Mouse (Mus musculus): ENCODE results near the gene Myt1l. TPM values are rescaled to one million over a fixed set of nuclear protein-coding genes. Genes with fewer than 3 reads are reported as not detected.

Gene Myt1l
- polyA plus RNA-seq, 1 experiment from 2014 or later = 96.6 TPM

DNA sequence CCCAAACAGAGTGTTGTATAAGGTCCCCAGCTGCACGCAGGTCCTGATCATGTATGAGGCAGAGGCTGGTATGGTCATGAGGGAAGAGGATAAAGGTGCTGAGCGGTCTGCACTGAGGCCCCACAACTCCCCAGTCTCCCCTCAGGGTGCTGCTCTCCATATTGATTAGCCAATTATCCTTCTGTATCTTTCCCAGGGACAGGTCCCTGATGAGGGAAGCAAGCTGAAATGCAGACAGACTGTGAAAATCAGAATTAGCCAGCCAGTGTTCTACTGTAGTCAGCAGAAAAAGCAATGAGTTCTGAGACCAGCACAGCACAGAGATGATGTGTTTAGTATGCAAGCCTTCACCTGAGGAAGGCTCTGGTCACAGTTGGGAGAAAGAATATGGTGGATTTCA, 287.9 kb downstream of the Myt1l start:
- Histone ChIP-seq H3K36me3 (ENCODE audit: control insufficient read depth, insufficient read depth, low read length) (peaks cover 19% of the 10 kb centered on the region), H3K4me3 (ENCODE audit: low read depth, low read length) (no peak overlapping the region), H3K27me3 (replicated peaks; ENCODE audit: control insufficient read depth, insufficient read depth, low read length) (no peaks in the 10 kb centered on the region), H3K27ac (ENCODE audit: low read depth, low read length) (peak overlapping the region; percentile 40; the same call in 1 of the 2 replicates), H3K9me3 (replicated peaks; ENCODE audit: control insufficient read depth, low read length) (no peaks in the 10 kb centered on the region), H3K9ac (ENCODE audit: low read length) (peak overlapping the region; percentile 13; the same call in 1 of the 2 replicates), H3K4me1 (ENCODE audit: control insufficient read depth, insufficient read depth, low read length) (peaks cover 5% of the 10 kb centered on the region; the same call in 1 of the 2 replicates), H3K4me2 (ENCODE audit: low read length) (no peak overlapping the region)
- peak; percentile 8 for DNase-seq (ENCODE audit: low spot score)
- ATAC-seq = no peak
- WGBS = 65% methylated on average over 2 of the region's 2 CpGs

DNA sequence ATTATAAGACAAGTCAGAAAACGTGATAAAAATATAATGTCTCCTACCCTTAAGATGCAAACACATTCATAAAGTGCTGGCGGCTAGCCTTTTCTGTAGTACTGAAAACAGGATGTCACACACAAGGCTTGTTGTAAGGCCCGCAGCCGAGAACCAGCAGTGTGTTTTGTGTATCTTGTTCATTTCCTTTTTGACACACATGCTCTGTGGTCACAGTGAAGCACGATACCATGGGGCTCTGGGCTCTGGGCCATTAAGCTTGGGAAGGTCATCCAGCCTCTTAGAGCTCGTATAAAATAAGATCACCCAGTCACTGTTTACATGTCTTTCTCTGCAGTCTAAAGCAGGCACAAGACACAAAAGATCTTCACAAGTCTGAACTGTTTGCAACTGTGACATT, 288.6 kb downstream of the Myt1l start:
- peaks cover 19% of the 10 kb centered on the region for H3K36me3 ChIP-seq (ENCODE audit: control insufficient read depth, insufficient read depth, low read length)
- H3K4me3 ChIP-seq (ENCODE audit: low read depth, low read length) = no peak overlapping the region
- H3K27ac ChIP-seq (ENCODE audit: low read depth, low read length) = peak overlapping the region; percentile 30; the same call in 1 of the 2 replicates
- H3K9me3 ChIP-seq (replicated peaks; ENCODE audit: control insufficient read depth, low read length) = no peaks in the 10 kb centered on the region
- WGBS = 67% methylated on average over 6 of the region's 6 CpGs
- peaks cover 9% of the 10 kb centered on the region; the same call in 1 of the 2 replicates for H3K4me1 ChIP-seq (ENCODE audit: control insufficient read depth, insufficient read depth, low read length)
- H3K4me2 ChIP-seq (ENCODE audit: low read length) = no peak overlapping the region
- ATAC-seq (no peak), DNase-seq (ENCODE audit: low spot score) (no peak)
- H3K9ac ChIP-seq (ENCODE audit: low read length) = no peak overlapping the region
- no peaks in the 10 kb centered on the region for H3K27me3 ChIP-seq (replicated peaks; ENCODE audit: control insufficient read depth, insufficient read depth, low read length)

DNA sequence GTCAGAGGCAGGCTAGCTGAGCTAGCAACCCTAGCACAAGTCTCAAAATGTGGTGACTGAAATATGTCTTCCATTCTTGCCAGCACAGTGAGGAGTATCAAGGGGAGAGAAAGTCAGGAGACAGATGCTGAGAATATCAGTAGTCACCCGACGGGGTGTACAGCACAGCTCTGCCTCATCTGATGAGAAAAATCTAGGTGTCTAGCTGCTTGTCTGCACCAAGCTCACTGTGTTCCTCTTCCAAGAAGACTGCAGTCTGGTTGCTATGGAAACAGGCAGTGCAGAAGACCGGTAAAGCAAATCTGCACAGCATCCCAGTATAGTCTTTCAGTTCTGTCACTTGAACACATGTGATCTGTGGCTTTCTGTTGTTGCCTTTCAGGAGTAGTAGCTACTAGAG, 294.0 kb downstream of the Myt1l start:
- Histone ChIP-seq H3K36me3 (ENCODE audit: control insufficient read depth, insufficient read depth, low read length) (peaks cover 4% of the 10 kb centered on the region), H3K4me3 (ENCODE audit: low read depth, low read length) (no peak overlapping the region), H3K4me2 (ENCODE audit: low read length) (no peak overlapping the region), H3K9ac (ENCODE audit: low read length) (no peak overlapping the region), H3K4me1 (ENCODE audit: control insufficient read depth, insufficient read depth, low read length) (peaks cover 24% of the 10 kb centered on the region), H3K27me3 (replicated peaks; ENCODE audit: control insufficient read depth, insufficient read depth, low read length) (no peaks in the 10 kb centered on the region), H3K9me3 (replicated peaks; ENCODE audit: control insufficient read depth, low read length) (no peaks in the 10 kb centered on the region), H3K27ac (ENCODE audit: low read depth, low read length) (peak overlapping the region; percentile 58)
- 46% methylated on average over 3 of the region's 3 CpGs for WGBS
- ATAC-seq (peak; percentile 86), DNase-seq (ENCODE audit: low spot score) (peak; percentile 92)

DNA sequence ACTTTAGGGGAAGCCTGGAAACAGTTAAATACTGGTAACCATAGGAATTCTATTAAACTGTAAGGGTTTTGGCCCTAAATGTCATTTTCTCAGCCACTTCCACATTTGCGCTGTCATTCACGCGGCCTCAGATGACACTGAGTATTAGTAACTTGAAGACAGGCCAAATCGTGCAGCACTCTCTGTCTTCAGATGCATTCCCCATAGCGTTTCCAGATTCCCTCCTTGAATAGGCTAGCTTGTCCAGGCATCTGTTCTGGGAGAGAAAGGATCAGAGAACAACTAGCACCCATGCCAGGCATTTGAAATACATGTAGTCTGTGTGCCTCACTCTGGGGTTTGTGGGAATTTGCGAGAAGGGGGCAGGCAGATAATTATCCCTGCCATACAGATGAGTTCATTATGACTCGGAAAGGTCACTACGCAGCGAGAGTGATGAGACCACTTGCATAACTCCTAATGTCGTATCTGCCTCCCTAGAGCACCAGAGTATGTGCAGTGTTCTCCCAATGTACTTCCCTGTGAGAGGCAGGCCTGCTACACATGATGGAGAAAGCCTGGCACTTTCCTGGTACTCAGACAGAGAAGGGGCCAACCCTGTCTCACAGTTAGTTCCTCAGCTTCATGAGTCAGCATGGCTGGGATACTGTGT, 295.7 kb downstream of the Myt1l start:
- no peaks in the 10 kb centered on the region for H3K27me3 ChIP-seq (replicated peaks; ENCODE audit: control insufficient read depth, insufficient read depth, low read length)
- H3K9me3 ChIP-seq (replicated peaks; ENCODE audit: control insufficient read depth, low read length) = no peaks in the 10 kb centered on the region
- H3K4me2 ChIP-seq (ENCODE audit: low read length) = no peak overlapping the region
- no peak overlapping the region for H3K9ac ChIP-seq (ENCODE audit: low read length)
- H3K27ac ChIP-seq (ENCODE audit: low read depth, low read length) = peak overlapping the region; percentile 9; the same call in 1 of the 2 replicates
- peak; percentile 7; the same call in 1 of the 2 replicates for ATAC-seq
- DNase-seq (ENCODE audit: low spot score) = peak; percentile 59
- 68% methylated on average over 10 of the region's 10 CpGs for WGBS
- H3K4me3 ChIP-seq (ENCODE audit: low read depth, low read length) = no peak overlapping the region
- peaks cover 24% of the 10 kb centered on the region for H3K4me1 ChIP-seq (ENCODE audit: control insufficient read depth, insufficient read depth, low read length)
- H3K36me3 ChIP-seq (ENCODE audit: control insufficient read depth, insufficient read depth, low read length) = no peaks in the 10 kb centered on the region

DNA sequence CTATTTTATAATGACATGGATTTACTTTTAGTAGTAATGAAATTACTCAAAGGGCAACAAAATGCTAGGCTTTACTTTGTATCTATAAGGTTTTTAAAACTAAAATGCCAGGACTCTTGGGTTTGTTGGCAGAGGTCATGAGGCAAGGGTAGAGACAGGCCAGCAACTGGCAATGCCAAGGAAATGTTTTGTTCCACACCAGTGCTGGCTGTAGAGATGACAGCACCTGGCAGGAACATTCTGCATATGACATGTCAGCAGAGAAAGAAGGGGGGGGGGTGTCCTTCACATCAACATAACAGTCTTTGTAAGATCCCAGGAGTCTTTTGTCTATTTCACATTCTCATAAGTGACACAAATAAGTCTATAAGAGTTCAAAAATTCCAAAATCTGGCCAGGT, 302.4 kb downstream of the Myt1l start:
- Histone ChIP-seq H3K9ac (ENCODE audit: low read length) (no peak overlapping the region), H3K36me3 (ENCODE audit: control insufficient read depth, insufficient read depth, low read length) (peaks cover 4% of the 10 kb centered on the region; the same call in 1 of the 2 replicates), H3K9me3 (replicated peaks; ENCODE audit: control insufficient read depth, low read length) (no peaks in the 10 kb centered on the region), H3K4me1 (ENCODE audit: control insufficient read depth, insufficient read depth, low read length) (no peaks in the 10 kb centered on the region; the same call in 1 of the 2 replicates), H3K27me3 (replicated peaks; ENCODE audit: control insufficient read depth, insufficient read depth, low read length) (no peaks in the 10 kb centered on the region), H3K27ac (ENCODE audit: low read depth, low read length) (no peak overlapping the region), H3K4me2 (ENCODE audit: low read length) (no peak overlapping the region), H3K4me3 (ENCODE audit: low read depth, low read length) (no peak overlapping the region)
- DNase-seq (ENCODE audit: low spot score) (no peak), ATAC-seq (no peak)

DNA sequence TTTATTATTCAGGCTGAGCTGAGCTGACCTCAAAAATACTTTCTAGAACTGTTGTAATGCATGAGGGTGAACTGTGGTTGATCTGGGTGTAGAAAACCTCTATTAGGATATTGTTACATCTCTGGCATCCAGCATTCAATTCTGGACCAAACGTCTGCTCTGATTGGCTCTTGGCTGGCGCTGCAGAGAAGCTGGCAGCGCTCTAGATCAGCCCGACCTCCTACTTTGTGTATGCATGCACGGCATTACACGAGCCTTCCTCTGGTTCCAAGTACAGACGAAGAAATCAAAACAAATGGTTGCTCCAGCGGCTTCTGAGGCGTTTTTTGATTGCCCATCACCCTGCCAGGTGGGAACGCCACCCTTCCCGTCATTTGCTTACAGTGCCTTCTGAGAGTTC, 303.2 kb downstream of the Myt1l start:
- ATAC-seq = peak; percentile 58; the same call in 1 of the 2 replicates
- Histone ChIP-seq H3K4me3 (ENCODE audit: low read depth, low read length) (no peak overlapping the region), H3K27ac (ENCODE audit: low read depth, low read length) (no peak overlapping the region), H3K4me2 (ENCODE audit: low read length) (no peak overlapping the region), H3K36me3 (ENCODE audit: control insufficient read depth, insufficient read depth, low read length) (peaks cover 6% of the 10 kb centered on the region; the same call in 1 of the 2 replicates), H3K27me3 (replicated peaks; ENCODE audit: control insufficient read depth, insufficient read depth, low read length) (no peaks in the 10 kb centered on the region), H3K4me1 (ENCODE audit: control insufficient read depth, insufficient read depth, low read length) (peaks cover 2% of the 10 kb centered on the region; the same call in 1 of the 2 replicates), H3K9me3 (replicated peaks; ENCODE audit: control insufficient read depth, low read length) (no peaks in the 10 kb centered on the region), H3K9ac (ENCODE audit: low read length) (no peak overlapping the region)
- DNase-seq (ENCODE audit: low spot score) = peak; percentile 66
- WGBS = 69% methylated on average over 11 of the region's 11 CpGs

DNA sequence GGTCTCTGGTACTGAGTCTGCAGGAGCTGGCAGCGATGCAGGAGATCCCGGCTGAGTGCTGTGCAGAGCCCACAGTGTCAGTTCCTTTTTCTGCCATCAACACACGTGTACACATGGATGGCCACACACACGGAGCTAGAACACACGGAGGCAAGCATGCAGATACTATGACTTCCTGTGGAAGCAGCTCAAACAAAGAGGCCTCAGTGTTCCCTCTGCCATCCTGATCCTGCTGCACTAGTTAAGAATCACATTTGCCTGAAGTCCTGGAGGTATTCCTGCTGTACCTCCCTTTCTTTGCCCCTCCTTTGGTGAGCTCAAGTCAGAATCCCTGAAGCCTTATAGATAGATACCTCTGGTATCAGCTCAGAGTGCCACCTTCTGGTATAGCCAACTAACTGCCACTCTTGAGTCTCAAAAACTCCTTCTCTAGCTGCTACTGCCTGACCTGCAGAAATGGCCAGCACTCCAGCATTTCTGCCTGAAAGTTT, 309.2 kb downstream of the Myt1l start:
- no peak overlapping the region for H3K4me2 ChIP-seq (ENCODE audit: low read length)
- ATAC-seq (peak; percentile 83), DNase-seq (ENCODE audit: low spot score) (peak; percentile 88)
- H3K27ac ChIP-seq (ENCODE audit: low read depth, low read length) = no peak overlapping the region
- 69% methylated on average over 5 of the region's 5 CpGs for WGBS
- H3K9ac ChIP-seq (ENCODE audit: low read length) = no peak overlapping the region
- peaks cover 3% of the 10 kb centered on the region; the same call in 1 of the 2 replicates for H3K4me1 ChIP-seq (ENCODE audit: control insufficient read depth, insufficient read depth, low read length)
- no peak overlapping the region for H3K4me3 ChIP-seq (ENCODE audit: low read depth, low read length)
- H3K36me3 ChIP-seq (ENCODE audit: control insufficient read depth, insufficient read depth, low read length) = peaks cover 16% of the 10 kb centered on the region
- no peaks in the 10 kb centered on the region for H3K9me3 ChIP-seq (replicated peaks; ENCODE audit: control insufficient read depth, low read length)
- no peaks in the 10 kb centered on the region for H3K27me3 ChIP-seq (replicated peaks; ENCODE audit: control insufficient read depth, insufficient read depth, low read length)

DNA sequence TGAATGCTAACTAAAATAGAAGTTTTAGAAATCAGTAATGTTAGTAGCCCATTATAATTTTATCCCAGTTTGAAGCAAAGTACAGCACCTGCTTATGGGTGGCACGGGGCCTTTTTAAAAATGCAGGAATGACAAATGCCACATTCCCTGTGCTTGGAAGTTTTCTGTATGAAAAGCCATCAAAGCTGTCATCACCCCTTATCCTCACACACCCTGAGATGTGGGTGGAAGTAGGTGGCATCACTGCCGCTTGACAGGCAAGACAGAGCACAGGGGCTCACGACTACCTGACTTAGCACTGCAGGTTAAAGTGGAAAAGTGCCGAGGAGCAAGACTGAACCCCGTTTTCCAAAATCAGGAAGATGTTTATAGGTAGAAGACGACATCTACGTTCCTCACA, 310.2 kb downstream of the Myt1l start:
- Histone ChIP-seq H3K9me3 (replicated peaks; ENCODE audit: control insufficient read depth, low read length) (no peaks in the 10 kb centered on the region), H3K4me3 (ENCODE audit: low read depth, low read length) (no peak overlapping the region), H3K4me1 (ENCODE audit: control insufficient read depth, insufficient read depth, low read length) (peaks cover 3% of the 10 kb centered on the region; the same call in 1 of the 2 replicates), H3K27me3 (replicated peaks; ENCODE audit: control insufficient read depth, insufficient read depth, low read length) (no peaks in the 10 kb centered on the region), H3K4me2 (ENCODE audit: low read length) (no peak overlapping the region), H3K9ac (ENCODE audit: low read length) (no peak overlapping the region), H3K27ac (ENCODE audit: low read depth, low read length) (no peak overlapping the region), H3K36me3 (ENCODE audit: control insufficient read depth, insufficient read depth, low read length) (peaks cover 21% of the 10 kb centered on the region)
- no peak for ATAC-seq
- DNase-seq (ENCODE audit: low spot score) = no peak
- WGBS = 91% methylated on average over 7 of the region's 7 CpGs

DNA sequence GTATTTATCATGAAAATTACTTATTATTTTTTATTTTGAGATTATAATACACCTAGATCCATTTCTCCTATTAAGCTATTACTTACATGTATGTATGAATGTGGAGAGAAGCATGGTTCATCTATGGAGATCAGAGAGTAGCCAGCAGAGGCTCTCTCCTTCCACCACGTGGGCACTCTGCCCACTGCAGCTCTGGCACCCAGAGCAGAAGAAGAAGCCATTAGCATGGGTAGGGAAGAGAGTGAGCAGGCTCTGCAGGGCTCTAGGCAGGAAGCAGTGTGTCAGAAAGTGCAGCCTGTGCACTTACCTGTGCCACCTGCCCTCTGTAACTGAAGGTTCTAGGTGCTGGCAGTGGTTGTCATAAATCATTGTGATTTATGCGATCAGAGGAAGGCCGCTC, 321.8 kb downstream of the Myt1l start:
- no peak overlapping the region for H3K4me3 ChIP-seq (ENCODE audit: low read depth, low read length)
- H3K9me3 ChIP-seq (replicated peaks; ENCODE audit: control insufficient read depth, low read length) = no peaks in the 10 kb centered on the region
- no peaks in the 10 kb centered on the region for H3K27me3 ChIP-seq (replicated peaks; ENCODE audit: control insufficient read depth, insufficient read depth, low read length)
- WGBS = 80% methylated on average over 3 of the region's 3 CpGs
- no peak for ATAC-seq
- H3K4me1 ChIP-seq (ENCODE audit: control insufficient read depth, insufficient read depth, low read length) = peaks cover 5% of the 10 kb centered on the region; the same call in 1 of the 2 replicates
- H3K4me2 ChIP-seq (ENCODE audit: low read length) = no peak overlapping the region
- DNase-seq (ENCODE audit: low spot score) = no peak
- peaks cover 20% of the 10 kb centered on the region; the same call in 1 of the 2 replicates for H3K36me3 ChIP-seq (ENCODE audit: control insufficient read depth, insufficient read depth, low read length)
- H3K27ac ChIP-seq (ENCODE audit: low read depth, low read length) = no peak overlapping the region
- no peak overlapping the region for H3K9ac ChIP-seq (ENCODE audit: low read length)

Measured in forebrain, embryonic 14.5 days (tissue).